Mouse (Mus musculus) B cell, adult 62 days (primary cell): ENCODE measurements around the gene Arel1. TPM values are rescaled to one million over a fixed set of nuclear protein-coding genes. Genes with fewer than 3 reads are reported as not detected.

ENCODE experiments used
- total RNA-seq: library from RNA; stranded (reverse); gene quantifications from 4 replicates; pipeline ENCODE4 v1.2.4, GENCODE M21; 2023

Gene Arel1
- total RNA-seq, result 48.2 to 57.0 TPM (median 52.9 TPM) in 4 replicates

DNA sequence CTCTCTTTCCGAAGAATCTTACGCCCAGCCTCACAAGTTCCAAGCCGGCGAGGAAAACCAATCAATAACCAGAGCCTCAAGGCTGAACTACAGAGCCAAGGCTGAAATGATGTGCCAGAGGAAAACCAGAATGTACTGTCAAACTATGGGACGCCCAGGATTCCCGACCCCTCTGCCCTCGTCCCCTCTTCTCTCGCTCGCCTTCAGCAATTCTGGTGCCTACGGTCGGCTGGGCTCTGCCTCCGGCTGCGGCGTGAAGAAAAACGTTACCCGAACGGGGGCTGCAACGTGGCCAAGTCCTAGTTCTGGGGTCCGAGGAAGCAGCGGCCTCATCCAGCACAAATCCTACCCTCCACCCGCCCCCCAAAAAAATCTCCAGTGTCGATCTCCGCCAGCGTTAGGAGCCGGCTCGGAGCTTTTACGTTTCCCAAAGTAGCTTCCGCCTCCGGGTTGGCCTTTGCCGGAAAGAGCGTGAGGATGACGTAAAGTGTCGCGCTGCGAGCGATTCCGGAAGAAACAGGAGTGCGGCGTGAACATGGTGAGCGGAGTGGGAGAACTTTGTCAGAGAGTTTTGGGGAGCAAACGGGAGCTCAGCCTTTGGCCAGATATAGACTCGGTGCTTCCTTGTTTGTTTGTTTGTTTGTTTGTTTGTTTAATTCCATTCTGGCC is at the start of gene Arel1, which contains the start of gene Fcf1:
Arel1 (minus strand) TSS at position 473 of the 669 bp plus-strand sequence.
Fcf1 (plus strand) TSS at position 470 of the 669 bp plus-strand sequence.

DNA sequence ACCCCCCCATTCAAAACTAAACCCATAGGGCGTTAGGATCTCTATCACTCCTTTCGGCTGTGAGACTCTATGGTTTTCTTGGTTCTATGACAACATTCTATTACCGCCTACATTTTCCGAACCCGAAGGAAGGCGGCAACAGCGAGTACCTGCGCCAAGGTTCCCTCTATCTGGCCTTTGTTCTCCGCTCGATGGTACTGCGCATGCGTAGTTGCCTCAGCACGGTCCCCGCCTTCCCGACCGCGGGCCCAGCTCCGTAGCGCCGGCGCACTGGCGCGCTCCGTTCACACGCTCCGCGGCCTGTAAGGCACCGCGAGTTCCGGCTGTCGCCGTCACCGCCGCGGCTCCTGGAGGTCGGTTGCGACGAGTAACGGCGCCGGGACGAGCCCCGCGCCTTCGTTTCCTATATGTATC is 25.4 kb upstream of the Arel1 start, which contains the start of gene Ylpm1:
Ylpm1 (plus strand) TSS at position 239 of the 414 bp plus-strand sequence.

DNA sequence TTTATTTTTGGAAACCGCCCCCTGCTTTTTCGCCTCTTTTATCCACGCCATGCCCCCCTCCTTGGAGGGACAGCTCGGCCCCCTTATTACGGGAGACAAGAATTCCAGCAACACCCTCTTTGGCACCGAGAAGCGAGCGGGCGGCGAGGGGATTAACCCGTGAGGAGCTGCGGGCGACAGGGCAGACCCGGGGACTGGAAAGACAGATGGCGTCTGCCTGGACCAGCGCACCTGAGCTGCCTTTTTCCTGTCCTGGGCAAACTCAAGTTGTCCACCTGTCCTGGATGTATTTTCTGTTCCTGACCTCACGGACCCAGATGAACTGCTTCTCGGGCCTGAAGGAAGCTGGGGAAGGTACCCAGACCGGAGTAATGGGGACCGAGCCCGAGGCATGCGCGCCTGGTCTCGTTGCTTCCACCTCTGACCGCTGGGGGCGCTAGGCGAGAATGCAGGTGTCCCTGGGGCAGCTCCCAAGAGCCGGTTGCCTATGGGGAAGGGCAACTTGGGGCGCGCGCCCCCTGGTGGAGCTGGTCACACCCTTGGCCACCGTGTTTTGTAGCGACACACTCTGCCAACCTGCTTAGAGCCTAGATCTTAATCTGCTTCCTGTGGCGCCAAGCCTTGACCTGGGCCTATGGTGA is 94.1 kb downstream of the Arel1 start, which contains the start of gene Ltbp2:
Ltbp2 (minus strand) TSS at position 52 of the 641 bp plus-strand sequence.

Other genes starting within 250 kb of the Arel1 start
- 41.5 to 51.5 TPM (median 48.5 TPM) in 4 replicates for gene Npc2, start 197.7 kb downstream of the Arel1 start, total RNA-seq
- 49.9 to 75.6 TPM (median 61.5 TPM) in 4 replicates for gene Isca2, start 197.6 kb downstream of the Arel1 start, total RNA-seq
- not detected in 4 replicates for gene Ltbp2, start 94.4 kb downstream of the Arel1 start, total RNA-seq
- 83.7 to 98.8 TPM (median 94.4 TPM) in 4 replicates for gene Fcf1, start within 50 bp of the Arel1 start, total RNA-seq
- 88.3 to 93.3 TPM (median 91.2 TPM) in 4 replicates for gene Ylpm1, start 25.4 kb upstream of the Arel1 start, total RNA-seq
- gene Prox2, start 139.9 kb upstream of the Arel1 start, total RNA-seq, result 3.0 to 6.4 TPM (median 4.7 TPM) in 4 replicates
- gene Dlst, start 139.9 kb upstream of the Arel1 start, total RNA-seq, result 229 to 251 TPM (median 243 TPM) in 4 replicates
- 1.4 to 2.8 TPM (median 1.8 TPM) in 4 replicates for gene Rps6kl1, start 180.4 kb upstream of the Arel1 start, total RNA-seq
- gene Pgf, start 206.9 kb upstream of the Arel1 start, total RNA-seq, result 0.34 to 1.6 TPM in 2 of 4 replicates, not detected in the others
- gene Eif2b2, start 248.6 kb upstream of the Arel1 start, total RNA-seq, result 90.5 to 126 TPM (median 107 TPM) in 4 replicates